Mouse (Mus musculus) neural tube, embryonic 10.5 days (tissue): ENCODE results near the gene Aspscr1.

ENCODE experiments used
- DNase-seq: peaks from one replicate; pipeline ENCODE4 v3.0.0-alpha.2; 2017; ENCODE audit warnings: low spot score; ENCODE audit errors: extremely low spot score

Gene Aspscr1

DNA sequence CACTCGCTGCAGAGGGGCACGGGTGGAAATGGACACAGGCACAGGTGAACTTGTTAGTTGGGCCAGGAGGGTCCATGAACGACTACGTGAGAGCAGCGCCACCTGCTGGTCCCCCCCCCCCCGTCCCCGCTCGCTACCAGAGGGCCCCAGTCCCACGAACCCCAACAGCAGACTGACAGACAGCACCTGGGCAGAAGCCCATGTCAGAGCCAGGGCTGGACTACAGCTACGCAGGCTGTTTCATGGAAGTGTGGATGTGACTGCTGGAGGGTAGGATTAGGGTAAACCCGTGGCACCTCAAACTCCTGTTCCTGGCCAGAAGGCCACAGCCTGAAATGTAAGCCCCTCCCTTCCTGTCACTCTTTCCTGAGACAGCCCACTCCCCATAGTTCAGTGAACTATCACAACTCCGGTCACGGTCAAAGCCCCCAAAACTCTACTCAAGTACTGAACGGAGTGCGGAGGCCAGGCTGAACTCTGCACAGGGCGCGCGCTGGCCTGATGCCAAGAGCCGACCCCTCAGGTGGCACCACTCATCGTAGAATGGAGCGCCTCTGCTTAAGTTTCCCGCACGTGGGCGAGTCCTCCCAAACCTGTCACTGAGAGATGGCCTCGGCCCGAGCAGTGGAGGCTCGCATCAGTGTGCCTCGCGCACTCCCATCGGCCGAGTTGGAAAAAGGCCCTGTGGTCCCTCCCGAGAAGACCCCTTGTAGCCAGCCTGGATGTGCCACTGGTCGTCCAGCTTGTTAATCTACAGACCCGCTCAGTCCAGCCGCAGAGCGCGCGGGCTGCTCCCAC is 40.2 kb downstream of the Aspscr1 start:
- DNase-seq, result peak; percentile 84

DNA sequence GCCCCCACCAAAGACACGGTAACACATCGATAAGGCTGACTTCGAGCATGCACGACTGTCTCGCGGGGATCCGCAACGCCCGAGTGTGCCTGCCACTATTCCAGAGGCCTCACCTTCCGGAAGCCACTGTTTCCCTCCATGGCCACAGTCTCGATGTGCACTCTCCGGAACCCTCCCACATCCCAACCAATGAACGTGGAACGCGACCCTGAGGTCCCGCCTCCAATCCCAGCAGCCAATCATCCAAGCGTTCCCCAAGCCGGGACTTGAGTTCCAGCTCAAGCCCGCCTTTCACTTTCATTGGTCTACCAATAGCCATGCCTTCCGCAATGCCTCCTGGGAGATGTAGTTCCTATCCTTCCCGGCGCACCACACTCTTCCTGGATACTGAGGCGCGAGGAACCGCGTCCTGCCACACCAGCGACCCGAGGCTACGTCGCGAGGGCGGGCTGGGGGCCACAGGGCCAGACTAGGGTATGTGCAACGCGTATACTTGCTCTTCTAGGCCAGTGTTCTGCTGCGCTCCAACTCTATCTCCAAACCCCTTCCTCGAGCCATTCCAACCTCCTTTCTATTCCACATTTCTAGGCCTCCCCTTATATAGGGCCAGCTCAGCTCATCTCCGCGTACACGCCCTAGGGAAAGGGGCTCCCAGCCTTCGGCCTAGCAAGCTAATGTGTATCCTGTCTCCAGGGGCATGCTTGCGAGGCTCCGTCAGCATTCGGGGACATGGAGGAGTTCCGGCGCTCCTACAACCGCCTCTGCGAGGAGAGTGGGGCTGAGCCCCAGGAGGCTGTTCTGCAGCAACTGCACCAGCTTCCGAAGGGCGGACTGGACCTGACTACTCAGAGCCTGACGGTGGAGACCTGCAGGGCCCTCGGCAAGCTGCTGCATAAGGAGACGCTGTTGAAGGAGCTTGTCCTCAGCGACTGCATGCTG is 41.1 kb downstream of the Aspscr1 start, which contains the start of the genes Cenpx and Lrrc45:
Gene Cenpx, minus strand, starts transcription at position 159 of the 939 bp plus-strand sequence.
Gene Lrrc45, plus strand, starts transcription at position 346 of the 939 bp plus-strand sequence.
- peak; percentile 95 for DNase-seq

- no peak for DNase-seq
Observed at GRCm38 (mm10) chr11:120714546-120714945, 41.8 kb downstream of the Aspscr1 start.

GRCm38 (mm10) chr11:120715131-120715530 is 42.4 kb downstream of the Aspscr1 start:
- no peak for DNase-seq

- DNase-seq, result no peak
Observed at GRCm38 (mm10) chr11:120719242-120719641, 46.5 kb downstream of the Aspscr1 start.

GRCm38 (mm10) chr11:120719841-120720376 is 47.1 kb downstream of the Aspscr1 start:
- no peak for DNase-seq

DNA sequence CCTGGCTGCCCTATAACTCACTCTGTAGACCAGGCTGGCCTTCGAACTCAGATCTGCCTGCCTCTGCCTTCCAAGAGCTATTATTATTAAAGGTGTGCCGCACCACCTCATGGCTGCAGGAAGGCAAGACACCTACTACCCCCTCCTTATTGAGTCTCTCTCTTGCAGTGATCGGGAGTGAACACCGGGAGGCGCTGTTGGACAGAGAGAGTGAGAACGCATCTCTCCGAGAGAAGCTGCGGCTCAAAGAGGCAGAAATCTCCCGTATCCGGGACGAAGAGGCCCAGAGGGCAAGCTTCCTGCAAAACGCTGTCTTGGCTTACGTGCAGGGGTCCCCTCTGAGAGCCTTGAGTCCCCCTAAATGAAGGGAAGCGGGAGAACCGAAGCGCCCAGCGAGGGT is 47.7 kb downstream of the Aspscr1 start:
- peak; percentile 91 for DNase-seq

DNA sequence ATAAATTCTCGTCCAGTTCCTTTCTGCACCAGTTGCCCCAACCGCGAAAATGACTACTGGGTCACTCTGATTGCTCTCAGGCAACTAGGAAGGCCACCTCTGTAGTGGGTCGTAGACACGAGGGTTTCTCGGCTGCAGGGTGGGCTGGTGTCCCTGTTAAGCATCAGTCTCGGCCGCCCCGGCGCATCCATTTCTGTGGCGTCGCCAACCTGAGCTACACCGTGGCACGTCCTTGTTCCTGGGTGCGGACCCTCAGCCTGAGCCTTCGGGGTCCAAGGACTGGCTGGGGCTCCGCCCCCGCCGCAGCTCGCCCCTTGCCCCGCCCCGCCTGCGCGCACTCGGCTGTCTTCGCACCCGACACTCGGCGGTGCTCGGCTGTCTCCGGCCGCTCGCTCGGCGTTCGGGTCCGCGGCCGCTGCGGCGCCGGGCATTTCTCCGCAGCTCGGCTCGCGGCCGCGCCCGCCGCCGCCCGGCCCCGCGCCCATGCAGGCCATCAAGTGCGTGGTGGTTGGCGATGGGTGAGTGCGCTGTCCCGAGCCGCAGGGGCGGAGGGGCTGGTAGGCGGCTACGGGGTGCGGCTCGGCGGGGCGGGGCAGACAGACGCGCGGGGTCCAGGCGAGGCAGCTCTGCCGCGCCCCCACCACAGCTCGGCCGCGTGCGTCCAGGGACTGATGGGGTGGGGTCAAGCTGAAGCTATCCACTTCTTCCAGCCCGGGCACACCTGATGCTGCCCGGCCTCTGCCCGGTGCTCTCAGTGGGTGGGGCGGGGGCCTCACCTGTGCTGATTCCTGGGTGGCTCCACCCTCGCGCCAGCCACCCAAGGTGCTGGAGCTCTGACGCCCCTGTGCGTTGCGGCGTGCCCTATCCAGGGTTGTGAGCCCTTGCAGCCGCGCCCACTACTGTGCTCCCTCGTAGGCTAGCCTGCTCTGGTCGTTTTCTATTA is 48.6 kb downstream of the Aspscr1 start, which contains the start of gene Rac3:
Gene Rac3, plus strand, starts transcription at position 347 of the 943 bp plus-strand sequence.
- peak; percentile 77 for DNase-seq

DNA sequence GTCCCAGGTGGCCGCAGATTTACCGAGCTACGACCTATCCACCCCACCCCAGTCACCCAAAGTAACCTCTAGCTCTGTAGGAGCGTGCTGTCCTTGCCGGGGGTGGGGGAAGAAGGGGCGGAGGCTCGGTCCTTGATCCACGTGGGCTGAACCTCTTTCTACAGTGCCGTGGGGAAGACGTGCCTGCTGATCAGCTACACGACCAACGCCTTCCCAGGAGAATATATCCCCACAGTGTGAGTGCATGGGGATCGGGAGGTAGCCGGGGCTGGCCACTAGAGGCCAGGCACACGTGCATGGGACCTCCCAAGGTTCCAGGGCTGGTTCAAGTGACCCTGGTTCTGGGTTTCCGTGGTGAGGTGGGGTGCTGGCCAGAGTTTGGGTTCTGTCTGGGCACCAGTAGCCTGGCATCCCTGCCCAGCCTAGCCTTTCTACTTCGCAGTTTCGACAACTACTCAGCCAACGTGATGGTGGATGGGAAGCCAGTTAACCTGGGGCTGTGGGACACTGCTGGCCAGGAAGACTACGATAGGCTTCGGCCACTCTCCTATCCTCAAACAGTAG is 49.4 kb downstream of the Aspscr1 start:
- no peak for DNase-seq

- DNase-seq, result no peak
Observed at GRCm38 (mm10) chr11:120722761-120723382, 50.1 kb downstream of the Aspscr1 start.

- DNase-seq, result no peak
Observed at GRCm38 (mm10) chr11:120723509-120723908, 50.7 kb downstream of the Aspscr1 start.

GRCm38 (mm10) chr11:120726243-120727168 is 53.7 kb downstream of the Aspscr1 start:
- DNase-seq, result no peak

- peak; percentile 84 for DNase-seq
Observed at GRCm38 (mm10) chr11:120727169-120727527, 54.4 kb downstream of the Aspscr1 start, which contains the start of gene Dcxr. TSS of gene Dcxr (minus strand) at chr11:120727281.

DNA sequence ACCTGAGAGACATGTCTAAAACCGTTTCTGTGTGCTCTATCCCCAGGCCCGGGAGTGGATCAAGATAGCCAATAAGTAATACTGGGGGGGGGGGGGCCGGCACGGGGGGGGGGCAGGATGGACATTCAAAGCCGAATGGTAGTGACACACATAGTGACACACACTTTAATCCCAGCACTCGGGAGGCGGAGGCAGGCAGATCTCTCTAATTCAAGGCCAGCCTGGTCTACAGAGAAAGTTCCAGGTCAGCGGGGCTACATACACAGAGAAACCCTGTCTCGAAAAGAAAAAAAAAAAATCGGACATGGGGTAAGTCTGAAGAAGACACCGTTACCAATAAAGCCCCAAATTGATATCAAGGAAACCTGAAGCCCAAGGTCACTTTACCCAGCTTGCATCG is 54.8 kb downstream of the Aspscr1 start:
- no peak for DNase-seq

GRCm38 (mm10) chr11:120728530-120729240 is 55.9 kb downstream of the Aspscr1 start:
- no peak for DNase-seq

- DNase-seq, result peak; percentile 51
Observed at GRCm38 (mm10) chr11:120729432-120730050, 56.8 kb downstream of the Aspscr1 start.

- no peak for DNase-seq
Observed at GRCm38 (mm10) chr11:120730331-120730870, 57.6 kb downstream of the Aspscr1 start.
